Mouse (Mus musculus) C2C12 (cell line): ENCODE results near the gene Irf9. TPM values are rescaled to one million over a fixed set of nuclear protein-coding genes. Genes with fewer than 3 reads are reported as not detected.

Experiments used
- H3K27me3 ChIP-seq: one replicate; pipeline ENCODE4 v1.6.1; 2011; ENCODE audit not compliant: control insufficient read depth, insufficient read depth, insufficient read length
- H3K36me3 ChIP-seq: one replicate; pipeline ENCODE4 v1.6.1; 2011; ENCODE audit not compliant: control insufficient read depth, insufficient read depth
- H3K4me3 ChIP-seq: one replicate; pipeline ENCODE4 v1.5.1; 2011; ENCODE audit warnings: mild to moderate bottlenecking, control low read depth; ENCODE audit not compliant: poor library complexity, insufficient read depth, severe bottlenecking
- H3K79me2 ChIP-seq: one replicate; pipeline ENCODE4 v1.6.1; 2011; ENCODE audit not compliant: control insufficient read depth, insufficient read depth
- H3K79me3 ChIP-seq: one replicate; pipeline ENCODE4 v1.6.1; 2011; ENCODE audit warnings: low read depth, control low read depth
- H3ac ChIP-seq: one replicate; pipeline ENCODE3; 2011; ENCODE audit warnings: low read depth; ENCODE audit not compliant: control insufficient read depth, insufficient read length
- CEBPB ChIP-seq: IDR thresholded peaks from one replicate; pipeline ENCODE4 v1.6.1; 2011; ENCODE audit warnings: low read depth, mild to moderate bottlenecking, control low read depth, moderate library complexity
- CTCF ChIP-seq: IDR thresholded peaks from one replicate; pipeline ENCODE4 v1.5.1; 2011; ENCODE audit not compliant: control insufficient read depth, insufficient read depth, insufficient read length
- FOSL1 ChIP-seq: IDR thresholded peaks from one replicate; pipeline ENCODE4 v1.8.0; 2011; ENCODE audit warnings: mild to moderate bottlenecking, low read length; ENCODE audit not compliant: poor library complexity, insufficient read depth, severe bottlenecking
- MAX ChIP-seq: IDR thresholded peaks from one replicate; pipeline ENCODE4 v1.6.1; 2011; ENCODE audit warnings: mild to moderate bottlenecking, control low read depth
- MYOD1 ChIP-seq: IDR thresholded peaks from one replicate; pipeline ENCODE4 v1.6.1; 2011; ENCODE audit warnings: low read depth; ENCODE audit not compliant: control insufficient read depth, insufficient read length
- MYOG ChIP-seq: IDR thresholded peaks from one replicate; pipeline ENCODE4 v1.6.1; 2011; ENCODE audit not compliant: control insufficient read depth, insufficient read length; ENCODE audit errors: extremely low read depth
- USF1 ChIP-seq: IDR thresholded peaks from one replicate; pipeline ENCODE4 v1.6.1; 2011; ENCODE audit warnings: low read depth, mild to moderate bottlenecking, control low read depth, moderate library complexity
- polyA plus RNA-seq: library from polyadenylated mRNA; unstranded; fragments of >200 nt; fragmentation: generic; extraction: Trizol; gene quantifications from one replicate; pipeline ENCODE4 v1.2.1, GENCODE M21; 2012; ENCODE audit warnings: missing spikeins

Gene Irf9
- polyA plus RNA-seq, 1 experiment: 3.3 TPM

GRCm38 (mm10) chr14:55614565-55615178 lies 11.3 kb downstream of the Irf9 start:
- H3K79me3 ChIP-seq: no peaks in the 10 kb centered on the region
- no peaks in the 10 kb centered on the region for H3K79me2 ChIP-seq
- H3ac ChIP-seq: no peak overlapping the region
- TF ChIP-seq USF1: no peak
- TF ChIP-seq CTCF: no peak
- no peak for TF ChIP-seq MYOD1
- no peak for TF ChIP-seq FOSL1
- no peak for TF ChIP-seq MYOG
- TF ChIP-seq CEBPB: no peak
- TF ChIP-seq MAX: no peak
- peaks cover under 1% of the 10 kb centered on the region for H3K36me3 ChIP-seq
- no peak overlapping the region for H3K4me3 ChIP-seq
- no peaks in the 10 kb centered on the region for H3K27me3 ChIP-seq

GRCm38 (mm10) chr14:55615876-55616275 lies 12.5 kb downstream of the Irf9 start:
- H3K27me3 ChIP-seq: no peaks in the 10 kb centered on the region
- no peaks in the 10 kb centered on the region for H3K36me3 ChIP-seq
- H3K4me3 ChIP-seq: no peak overlapping the region
- no peaks in the 10 kb centered on the region for H3K79me2 ChIP-seq
- no peaks in the 10 kb centered on the region for H3K79me3 ChIP-seq
- TF ChIP-seq FOSL1: no peak
- no peak for TF ChIP-seq CEBPB
- TF ChIP-seq CTCF: no peak
- TF ChIP-seq MYOG: no peak
- no peak for TF ChIP-seq USF1
- H3ac ChIP-seq: no peak overlapping the region

GRCm38 (mm10) chr14:55616844-55617243 lies 13.5 kb downstream of the Irf9 start:
- TF ChIP-seq MAX (no peak), FOSL1 (no peak), USF1 (no peak), MYOD1 (no peak), CTCF (no peak), CEBPB (no peak), MYOG (no peak)
- Histone ChIP-seq H3K27me3 (no peaks in the 10 kb centered on the region), H3K36me3 (no peaks in the 10 kb centered on the region), H3K4me3 (no peak overlapping the region), H3K79me3 (no peaks in the 10 kb centered on the region), H3K79me2 (no peaks in the 10 kb centered on the region), H3ac (no peak overlapping the region)

GRCm38 (mm10) chr14:55617822-55618221 lies 14.5 kb downstream of the Irf9 start, which contains the start of gene Rec8:
Rec8 (plus strand) TSS chr14:55618037.
- H3ac ChIP-seq: no peak within 1 kb of the TSS
- no peaks in the 10 kb centered on the region for H3K79me3 ChIP-seq
- no peaks in the 10 kb centered on the region for H3K36me3 ChIP-seq
- H3K79me2 ChIP-seq: no peaks in the 10 kb centered on the region
- no peak for TF ChIP-seq CEBPB
- TF ChIP-seq FOSL1: no peak
- TF ChIP-seq MYOG: no peak
- TF ChIP-seq MAX: no peak
- TF ChIP-seq MYOD1: no peak
- no peak for TF ChIP-seq USF1
- TF ChIP-seq CTCF: no peak
- no peak within 1 kb of the TSS for H3K4me3 ChIP-seq
- H3K27me3 ChIP-seq: no peaks in the 10 kb centered on the region

GRCm38 (mm10) chr14:55618486-55619195 lies 15.3 kb downstream of the Irf9 start:
- Histone ChIP-seq H3K79me2 (no peaks in the 10 kb centered on the region), H3K27me3 (no peaks in the 10 kb centered on the region), H3K36me3 (no peaks in the 10 kb centered on the region), H3ac (no peak overlapping the region), H3K4me3 (no peak overlapping the region), H3K79me3 (no peaks in the 10 kb centered on the region)
- TF ChIP-seq MAX (no peak), FOSL1 (no peak), MYOG (no peak), USF1 (no peak), MYOD1 (no peak), CTCF (no peak), CEBPB (no peak)
